Mouse (Mus musculus) forebrain, postnatal 0 days (tissue): ENCODE data around the gene Sox5. TPM values are rescaled to one million over a fixed set of nuclear protein-coding genes. Genes with fewer than 3 reads are reported as not detected.

Source experiments
- ATAC-seq: fragments of 200-750 bp; cut with Nextera tagmentation; 2 replicates; pipeline ENCODE4 v1.8.0; 2017; ENCODE audit warnings: mild to moderate bottlenecking, moderate library complexity
- DNase-seq: peaks from one replicate; pipeline ENCODE4 v3.0.0-alpha.2; 2015
- H3K27ac ChIP-seq: fragments of 300-500 bp; sonication (generic); 2 replicates; pipeline ENCODE4 v1.5.1; 2014; ENCODE audit warnings: low read depth, mild to moderate bottlenecking, antibody characterized with exemption, low read length, moderate library complexity, mixed read lengths
- H3K27me3 ChIP-seq: fragments of 300-500 bp; sonication (generic); 2 replicates; pipeline ENCODE4 v1.6.1; 2014; ENCODE audit warnings: mild to moderate bottlenecking, low read length, mixed read lengths; ENCODE audit not compliant: insufficient read depth
- H3K36me3 ChIP-seq: fragments of 300-500 bp; sonication (generic); 2 replicates; pipeline ENCODE4 v1.6.1; 2014; ENCODE audit warnings: mild to moderate bottlenecking, moderate library complexity; ENCODE audit not compliant: insufficient read depth
- H3K4me1 ChIP-seq: fragments of 300-500 bp; sonication (generic); 2 replicates; pipeline ENCODE4 v1.6.1; 2014; ENCODE audit warnings: antibody characterized with exemption; ENCODE audit not compliant: insufficient read depth
- H3K4me2 ChIP-seq: fragments of 300-500 bp; sonication (generic); 2 replicates; pipeline ENCODE4 v1.6.1; 2014; ENCODE audit warnings: low read depth, mild to moderate bottlenecking, moderate library complexity
- H3K4me3 ChIP-seq: fragments of 300-500 bp; sonication (generic); 2 replicates; pipeline ENCODE4 v1.5.1; 2014; ENCODE audit warnings: low read depth, low read length, mixed read lengths
- H3K9ac ChIP-seq: fragments of 300-500 bp; sonication (generic); 2 replicates; pipeline ENCODE4 v1.6.1; 2014; ENCODE audit warnings: mild to moderate bottlenecking
- H3K9me3 ChIP-seq: fragments of 300-500 bp; sonication (generic); 2 replicates; pipeline ENCODE4 v1.6.1; 2016; ENCODE audit warnings: low read length
- CTCF ChIP-seq: sonication (generic); IDR thresholded peaks from 2 replicates; pipeline ENCODE4 v1.5.1; 2016; ENCODE audit warnings: antibody characterized with exemption, control low read depth, low read depth
- WGBS: fragments of 180-500 bp; shearing (Covaris S2); extraction: QIAGEN DNeasy Blood & Tissue Kit; methylation state at CpG from one replicate; pipeline ENCODE4 v1.1.7; 2014; 5-methylcytosine and 5-hydroxymethylcytosine counted together
- polyA plus RNA-seq: library from polyadenylated mRNA; unstranded; fragments of >200 nt; fragmentation: Nextera tagmentation; extraction: Ambion mirVana; gene quantifications from 2 replicates; pipeline ENCODE4 v1.2.1, GENCODE M21; 2015
- total RNA-seq: library from RNA; depleted of rRNA; stranded (reverse); fragments of >200 nt; gene quantifications from 2 replicates; pipeline ENCODE4 v1.2.3, GENCODE M21; 2014

Gene Sox5
- total and polyA plus RNA-seq, 2 experiments from 2014 or later = 31.6 to 62.8 TPM

- Histone ChIP-seq H3K4me2 (no peak overlapping the region), H3K27ac (no peak overlapping the region), H3K27me3 (no peaks in the 10 kb centered on the region), H3K4me1 (no peaks in the 10 kb centered on the region), H3K36me3 (no peaks in the 10 kb centered on the region), H3K4me3 (no peak overlapping the region), H3K9me3 (no peaks in the 10 kb centered on the region), H3K9ac (no peak overlapping the region)
- DNase-seq = no peak
- TF ChIP-seq CTCF = no peak
- ATAC-seq = no peak
- WGBS = 88% methylated on average over 6 of the region's 6 CpGs
These were observed 886.7 kb downstream of the Sox5 start for GRCm38 (mm10) chr6:143895092-143895491.

DNA sequence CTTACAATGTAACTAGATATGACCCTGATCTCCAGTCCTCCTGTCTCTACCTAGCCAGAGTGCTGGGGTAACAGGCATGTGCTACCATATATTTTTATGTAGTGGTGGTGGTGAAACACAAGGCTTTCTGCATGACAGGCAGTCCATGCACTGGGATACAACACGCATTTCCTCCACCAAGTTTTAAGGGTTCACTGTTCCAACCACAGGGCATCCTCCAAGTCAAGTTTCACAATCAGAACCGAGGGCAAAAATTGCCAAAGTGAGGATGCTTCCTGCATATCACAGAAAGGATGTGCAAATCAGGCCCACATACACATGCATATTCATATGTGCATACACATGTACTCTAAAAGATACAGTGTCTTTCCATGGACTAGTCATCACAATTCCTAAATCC lies 888.9 kb downstream of the Sox5 start:
- H3K9ac ChIP-seq = no peak overlapping the region
- no peaks in the 10 kb centered on the region for H3K4me1 ChIP-seq
- WGBS = 84% methylated on average over 2 of the region's 2 CpGs
- H3K4me3 ChIP-seq = no peak overlapping the region
- H3K27ac ChIP-seq = no peak overlapping the region
- no peaks in the 10 kb centered on the region for H3K36me3 ChIP-seq
- no peak for TF ChIP-seq CTCF
- H3K9me3 ChIP-seq = no peaks in the 10 kb centered on the region
- DNase-seq = no peak
- no peaks in the 10 kb centered on the region for H3K27me3 ChIP-seq
- ATAC-seq = no peak
- no peak overlapping the region for H3K4me2 ChIP-seq

GRCm38 (mm10) chr6:143888556-143888955 lies 893.2 kb downstream of the Sox5 start:
- Histone ChIP-seq H3K4me3 (no peak overlapping the region), H3K9me3 (no peaks in the 10 kb centered on the region), H3K9ac (no peak overlapping the region), H3K27ac (no peak overlapping the region), H3K27me3 (no peaks in the 10 kb centered on the region), H3K4me1 (no peaks in the 10 kb centered on the region), H3K36me3 (no peaks in the 10 kb centered on the region), H3K4me2 (no peak overlapping the region)
- DNase-seq (no peak), ATAC-seq (no peak)
- no peak for TF ChIP-seq CTCF
- 79% methylated on average over 7 of the region's 7 CpGs for WGBS

- Histone ChIP-seq H3K27me3 (no peaks in the 10 kb centered on the region), H3K4me2 (no peak overlapping the region), H3K36me3 (no peaks in the 10 kb centered on the region), H3K27ac (no peak overlapping the region), H3K4me3 (no peak overlapping the region), H3K4me1 (no peaks in the 10 kb centered on the region), H3K9ac (no peak overlapping the region), H3K9me3 (no peaks in the 10 kb centered on the region)
- DNase-seq (no peak), ATAC-seq (no peak)
- 81% methylated on average over 6 of the region's 6 CpGs for WGBS
- TF ChIP-seq CTCF = no peak
These were observed 903.3 kb downstream of the Sox5 start for GRCm38 (mm10) chr6:143878525-143878924.

GRCm38 (mm10) chr6:143868790-143869189 lies 913.0 kb downstream of the Sox5 start:
- Histone ChIP-seq H3K9ac (no peak overlapping the region), H3K4me3 (no peak overlapping the region), H3K9me3 (no peaks in the 10 kb centered on the region), H3K27ac (no peak overlapping the region), H3K4me1 (no peaks in the 10 kb centered on the region), H3K4me2 (no peak overlapping the region), H3K27me3 (no peaks in the 10 kb centered on the region), H3K36me3 (no peaks in the 10 kb centered on the region; the same call in 1 of the 2 replicates)
- 91% methylated on average over 3 of the region's 3 CpGs for WGBS
- no peak for DNase-seq
- no peak for ATAC-seq
- TF ChIP-seq CTCF = no peak

- no peak for TF ChIP-seq CTCF
- 80% methylated on average over 3 of the region's 3 CpGs for WGBS
These were observed 913.6 kb downstream of the Sox5 start for GRCm38 (mm10) chr6:143868155-143868685.

DNA sequence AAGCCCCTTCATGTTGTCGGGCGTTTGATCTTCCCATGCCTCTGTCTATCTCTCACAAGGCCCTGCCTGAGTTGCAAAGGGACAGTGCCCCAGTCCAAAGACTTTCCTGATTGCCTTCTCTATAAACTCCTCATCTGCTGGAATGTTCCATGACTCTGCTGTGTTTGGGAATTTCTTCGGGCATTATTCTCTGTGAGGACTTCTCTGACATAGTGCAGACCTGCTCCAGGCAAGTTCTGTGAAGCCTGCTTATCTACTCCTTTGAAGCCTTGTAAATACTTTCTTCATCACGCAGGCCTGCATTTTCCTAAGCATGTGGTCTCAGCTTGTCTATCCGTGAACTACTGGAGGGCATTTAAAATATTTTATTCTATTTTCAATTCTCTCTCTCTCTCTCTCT lies 914.7 kb downstream of the Sox5 start:
- DNase-seq (no peak), ATAC-seq (no peak)
- Histone ChIP-seq H3K27me3 (no peaks in the 10 kb centered on the region), H3K36me3 (no peaks in the 10 kb centered on the region), H3K4me1 (no peaks in the 10 kb centered on the region), H3K9ac (no peak overlapping the region), H3K9me3 (no peaks in the 10 kb centered on the region), H3K27ac (no peak overlapping the region), H3K4me2 (no peak overlapping the region), H3K4me3 (no peak overlapping the region)
- WGBS = 74% methylated on average over 5 of the region's 5 CpGs
- TF ChIP-seq CTCF = no peak

More at GRCm38 (mm10) chr6:143868155-143868685, 913.6 kb downstream of the Sox5 start:
- no peaks in the 10 kb centered on the region; the same call in 1 of the 2 replicates for H3K36me3 ChIP-seq
- H3K9ac ChIP-seq = no peak overlapping the region
- ATAC-seq = no peak
- H3K4me1 ChIP-seq = no peaks in the 10 kb centered on the region
- DNase-seq = no peak
- H3K27ac ChIP-seq = no peak overlapping the region
- H3K9me3 ChIP-seq = no peaks in the 10 kb centered on the region
- no peaks in the 10 kb centered on the region for H3K27me3 ChIP-seq
- no peak overlapping the region for H3K4me2 ChIP-seq
- H3K4me3 ChIP-seq = no peak overlapping the region

GRCm38 (mm10) chr6:143866566-143866965 lies 915.2 kb downstream of the Sox5 start:
- H3K36me3 ChIP-seq = no peaks in the 10 kb centered on the region
- ATAC-seq = no peak
- H3K9me3 ChIP-seq = no peaks in the 10 kb centered on the region
- H3K4me1 ChIP-seq = no peaks in the 10 kb centered on the region
- no peak overlapping the region for H3K9ac ChIP-seq
- no peak overlapping the region for H3K27ac ChIP-seq
- no peak for TF ChIP-seq CTCF
- no peak overlapping the region for H3K4me3 ChIP-seq
- no peaks in the 10 kb centered on the region for H3K27me3 ChIP-seq
- H3K4me2 ChIP-seq = no peak overlapping the region
- no peak for DNase-seq
- WGBS = 69% methylated on average over 9 of the region's 9 CpGs
